ENCODE assay signal across 9 mouse cellular contexts in the genomic region with DNA sequence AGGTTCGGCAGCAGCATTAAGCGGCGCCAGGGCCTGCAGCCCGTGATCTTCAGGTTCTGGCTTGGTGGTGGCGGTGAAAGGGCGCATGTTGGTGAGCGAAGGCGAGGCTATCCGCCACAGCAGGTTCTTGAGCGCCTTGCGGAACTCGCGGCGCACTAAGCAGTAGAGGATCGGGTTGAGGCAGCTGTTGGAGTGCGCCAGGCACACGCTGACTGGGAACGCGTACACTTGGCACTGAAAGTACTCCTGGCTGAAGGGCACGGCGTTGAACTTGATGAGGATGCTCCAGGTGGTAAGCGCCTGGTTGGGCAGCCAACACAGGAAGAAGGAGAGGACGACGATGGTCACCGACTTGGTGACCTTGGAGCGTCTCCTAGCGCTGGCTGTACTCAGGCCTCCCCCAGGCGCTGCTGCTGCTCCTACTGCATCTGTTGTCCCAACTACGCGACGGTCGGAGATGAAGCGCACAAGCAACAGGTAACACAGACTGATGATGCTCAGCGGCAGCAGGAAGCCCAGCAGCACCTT. TPM values are rescaled to one million over a fixed set of nuclear protein-coding genes. Genes with fewer than 3 reads are reported as not detected.
DNase-seq lines count a peak whose midpoint lies in the region; ATAC-seq and TF ChIP-seq lines count a peak whose summit lies in the region.
"Had no signal": no experiment of that assay in that cellular context is flagged by ENCODE, and none has a peak within 500 bp of the region (broad histone marks: within the 10 kb centered on the region; RNA-seq: fewer than 3 reads in every experiment).

No protein-coding gene starts in this region.

- no peaks in the 10 kb centered on the region for H3K9me3 ChIP-seq in kidney, postnatal 0 days (replicated peaks; ENCODE audit: low read length)
- no peaks in the 10 kb centered on the region for H3K9me3 ChIP-seq in embryonic facial prominence, embryonic 10.5 days
- no peaks in the 10 kb centered on the region for H3K9me3 ChIP-seq in hindbrain, embryonic 13.5 days
- no peaks in the 10 kb centered on the region for H3K9me3 ChIP-seq in midbrain, embryonic 16.5 days (replicated peaks; ENCODE audit: control insufficient read depth, low read length, poor library complexity, severe bottlenecking)

- 4% methylated on average over 34 of the region's 34 CpGs for WGBS in kidney, postnatal 0 days
- 5% methylated on average over 34 of the region's 34 CpGs for WGBS in embryonic facial prominence, embryonic 10.5 days
- 5% methylated on average over 34 of the region's 34 CpGs for WGBS in hindbrain, embryonic 13.5 days
- 4% methylated on average over 34 of the region's 34 CpGs for WGBS in midbrain, embryonic 16.5 days

- no peak overlapping the region for H3K9ac ChIP-seq in kidney, postnatal 0 days (ENCODE audit: low read depth, low read length)
- peak overlapping the region; percentile 63 for H3K9ac ChIP-seq in hindbrain, embryonic 13.5 days
- 0 out of 2 replicates have a peak overlapping the region, but pooled peaks have one; percentile 59 for H3K9ac ChIP-seq in midbrain, embryonic 16.5 days (ENCODE audit: low read depth, low read length)

- H3K4me3 ChIP-seq in kidney, postnatal 0 days (replicated peaks; ENCODE audit: low read depth, low read length), result peak overlapping the region; percentile 35
- H3K4me3 ChIP-seq in embryonic facial prominence, embryonic 10.5 days, result peak overlapping the region; percentile 52
- peak overlapping the region; percentile 43 for H3K4me3 ChIP-seq in hindbrain, embryonic 13.5 days
- peak overlapping the region; percentile 44 for H3K4me3 ChIP-seq in midbrain, embryonic 16.5 days (ENCODE audit: low read depth, low read length)

- H3K27me3 ChIP-seq in kidney, postnatal 0 days (ENCODE audit: insufficient read depth, low read length), result peaks cover 37% of the 10 kb centered on the region
- H3K27me3 ChIP-seq in embryonic facial prominence, embryonic 10.5 days (replicated peaks; ENCODE audit: low read depth, poor library complexity, severe bottlenecking), result peaks cover 79% of the 10 kb centered on the region
- peaks cover 53% of the 10 kb centered on the region for H3K27me3 ChIP-seq in hindbrain, embryonic 13.5 days
- H3K27me3 ChIP-seq in midbrain, embryonic 16.5 days (ENCODE audit: control insufficient read depth, insufficient read depth, low read depth, low read length), result peaks cover 39% of the 10 kb centered on the region

- DNase-seq in kidney, postnatal 0 days (ENCODE audit: low spot score), result peak; percentile 12
- DNase-seq in kidney, adult 9 months, result no peak
- DNase-seq in embryonic facial prominence, embryonic 10.5 days (ENCODE audit: low spot score), result peak; percentile 42
- DNase-seq in adrenal gland, postnatal 4 days (ENCODE audit: low spot score in 2 of 2), result no peak
- no peak for DNase-seq in urinary bladder, adult 2 months (ENCODE audit: low spot score)
- no peak for DNase-seq in layer of hippocampus, adult 9-11 months

- H3K4me2 ChIP-seq in kidney, postnatal 0 days (ENCODE audit: low read length), result peak overlapping the region; percentile 66
- H3K4me2 ChIP-seq in hindbrain, embryonic 13.5 days, result peak overlapping the region; percentile 80
- H3K4me2 ChIP-seq in midbrain, embryonic 16.5 days (ENCODE audit: low read length), result peak overlapping the region; percentile 81

- peaks cover 16% of the 10 kb centered on the region; the same call in 1 of the 2 replicates for H3K4me1 ChIP-seq in kidney, postnatal 0 days (replicated peaks; ENCODE audit: insufficient read depth, low read length)
- H3K4me1 ChIP-seq in embryonic facial prominence, embryonic 10.5 days, result peaks cover 27% of the 10 kb centered on the region
- H3K4me1 ChIP-seq in hindbrain, embryonic 13.5 days (replicated peaks), result peaks cover 25% of the 10 kb centered on the region
- peaks cover 19% of the 10 kb centered on the region; the same call in 1 of the 2 replicates for H3K4me1 ChIP-seq in midbrain, embryonic 16.5 days (ENCODE audit: control insufficient read depth, insufficient read depth, low read length)

- no peak; the same call in 1 of the 2 replicates for ATAC-seq in kidney, postnatal 0 days (replicated peaks; ENCODE audit: low FRiP score, low read depth)
- peak; percentile 17; the same call in 1 of the 2 replicates for ATAC-seq in hindbrain, embryonic 13.5 days (ENCODE audit: low FRiP score)
- peak; percentile 41; the same call in 1 of the 2 replicates for ATAC-seq in midbrain, embryonic 16.5 days

- H3K27ac ChIP-seq in kidney, postnatal 0 days, result no peak overlapping the region
- H3K27ac ChIP-seq in embryonic facial prominence, embryonic 10.5 days (replicated peaks), result no peak overlapping the region
- no peak overlapping the region for H3K27ac ChIP-seq in hindbrain, embryonic 13.5 days
- H3K27ac ChIP-seq in midbrain, embryonic 16.5 days (ENCODE audit: low read length), result no peak overlapping the region

- H3K36me3 ChIP-seq in kidney, postnatal 0 days (ENCODE audit: insufficient read depth, low read length), result no peaks in the 10 kb centered on the region
- no peaks in the 10 kb centered on the region for H3K36me3 ChIP-seq in embryonic facial prominence, embryonic 10.5 days (replicated peaks)
- H3K36me3 ChIP-seq in hindbrain, embryonic 13.5 days, result no peaks in the 10 kb centered on the region
- no peaks in the 10 kb centered on the region for H3K36me3 ChIP-seq in midbrain, embryonic 16.5 days (ENCODE audit: control insufficient read depth, insufficient read depth, low read length)

- no peak for TF ChIP-seq CTCF in kidney, postnatal 0 days (IDR thresholded peaks at IDR 0.05; ENCODE audit: low read depth)

RNA-seq across cellular contexts. Expression of a gene that starts 1.8 kb away (rescaled TPM):
- 0.13 and 0.15 TPM in 2 replicates for polyA plus RNA-seq in kidney, postnatal 0 days (2015; fragmentation: Nextera tagmentation; extraction: Ambion mirVana)
- polyA plus RNA-seq in embryonic facial prominence, embryonic 10.5 days (2016; fragmentation: Nextera tagmentation; extraction: Ambion mirVana), result 0.67 and 0.80 TPM in 2 replicates
- 3.9 and 4.2 TPM in 2 replicates for polyA plus RNA-seq in hindbrain, embryonic 13.5 days (2015; fragmentation: Nextera tagmentation; extraction: Ambion mirVana)
- polyA plus RNA-seq in midbrain, embryonic 16.5 days (2015; fragmentation: Nextera tagmentation; extraction: Ambion mirVana), result 2.6 and 3.5 TPM in 2 replicates
- total RNA-seq in adrenal gland, postnatal 4 days (2021), result under 1 TPM; 0.06 to 0.11 TPM
- 0.03 and 0.10 TPM in 2 replicates for polyA plus RNA-seq in urinary bladder, adult 2 months (2012; rRNA removed)

RNA-seq across cellular contexts. Expression of a gene that starts 28.6 kb away (rescaled TPM):
- 1.6 and 2.1 TPM in 2 replicates for polyA plus RNA-seq in kidney, postnatal 0 days (2015; fragmentation: Nextera tagmentation; extraction: Ambion mirVana)
- 1.8 TPM in 2 replicates for polyA plus RNA-seq in embryonic facial prominence, embryonic 10.5 days (2016; fragmentation: Nextera tagmentation; extraction: Ambion mirVana)
- 2.1 and 2.4 TPM in 2 replicates for polyA plus RNA-seq in hindbrain, embryonic 13.5 days (2015; fragmentation: Nextera tagmentation; extraction: Ambion mirVana)
- polyA plus RNA-seq in midbrain, embryonic 16.5 days (2015; fragmentation: Nextera tagmentation; extraction: Ambion mirVana), result 1.1 and 1.5 TPM in 2 replicates
- total RNA-seq in adrenal gland, postnatal 4 days (2021), result 10 to 100 TPM; 18.0 to 19.5 TPM
- polyA plus RNA-seq in urinary bladder, adult 2 months (2012; rRNA removed), result 2.9 and 3.5 TPM in 2 replicates

RNA-seq across cellular contexts. Expression of a gene that starts 35.5 kb away (rescaled TPM):
- polyA plus RNA-seq in kidney, postnatal 0 days (2015; fragmentation: Nextera tagmentation; extraction: Ambion mirVana), result 0.04 TPM in 2 replicates
- polyA plus RNA-seq in embryonic facial prominence, embryonic 10.5 days (2016; fragmentation: Nextera tagmentation; extraction: Ambion mirVana), result 0.06 and 0.39 TPM in 2 replicates
- 0.09 and 0.17 TPM in 2 replicates for polyA plus RNA-seq in hindbrain, embryonic 13.5 days (2015; fragmentation: Nextera tagmentation; extraction: Ambion mirVana)
- polyA plus RNA-seq in midbrain, embryonic 16.5 days (2015; fragmentation: Nextera tagmentation; extraction: Ambion mirVana), result 0.06 TPM in 1 of 2 replicates, not detected in the other
- total RNA-seq in adrenal gland, postnatal 4 days (2021), result not detected
- 0.01 and 0.04 TPM in 2 replicates for polyA plus RNA-seq in urinary bladder, adult 2 months (2012; rRNA removed)
- total RNA-seq: left cerebral cortex, postnatal 10 days had no signal

RNA-seq across cellular contexts. Expression of a gene that starts 54.5 kb away (rescaled TPM):
- polyA plus RNA-seq in kidney, postnatal 0 days (2015; fragmentation: Nextera tagmentation; extraction: Ambion mirVana), result 47.4 and 54.5 TPM in 2 replicates
- 14.3 and 14.7 TPM in 2 replicates for polyA plus RNA-seq in embryonic facial prominence, embryonic 10.5 days (2016; fragmentation: Nextera tagmentation; extraction: Ambion mirVana)
- 9.6 and 12.8 TPM in 2 replicates for polyA plus RNA-seq in hindbrain, embryonic 13.5 days (2015; fragmentation: Nextera tagmentation; extraction: Ambion mirVana)
- polyA plus RNA-seq in midbrain, embryonic 16.5 days (2015; fragmentation: Nextera tagmentation; extraction: Ambion mirVana), result 9.8 and 10.8 TPM in 2 replicates
- total RNA-seq in adrenal gland, postnatal 4 days (2021), result 10 to 100 TPM; 19.5 to 21.0 TPM
- 11.4 and 14.4 TPM in 2 replicates for polyA plus RNA-seq in urinary bladder, adult 2 months (2012; rRNA removed)

Comparison
In these comparisons a context has a peak if more than half of its experiments do, and no peak if none do; other contexts are left out.
1. DNase-seq: peak in kidney, postnatal 0 days (single experiment) and embryonic facial prominence, embryonic 10.5 days (single experiment); none in kidney, adult 9 months (single experiment), adrenal gland, postnatal 4 days (0 of 2), urinary bladder, adult 2 months (single experiment) and layer of hippocampus, adult 9-11 months (single experiment).
2. Peak in every context shown above with its lines, with median percentiles within 50 percentile points of each other: H3K4me2 ChIP-seq and H3K4me3 ChIP-seq.